Mouse (Mus musculus) inflammation-experienced regulatory T-cells, adult 6 months (primary cell): ENCODE data around the gene Rcor1. TPM values are rescaled to one million over a fixed set of nuclear protein-coding genes. Genes with fewer than 3 reads are reported as not detected.

Experiments used
- ATAC-seq: one replicate; pipeline ENCODE4 v1.8.0; 2017
- polyA plus RNA-seq, 3 experiments: library from polyadenylated mRNA; unstranded; fragments of 100-300 nt; shearing (Covaris generic); gene quantifications; one replicate each; pipeline ENCODE4 v1.2.1; 2017

Rcor1 gene
- polyA plus RNA-seq, 3 experiments from 2014 or later, result 13.6 to 19.7 (median 14.7) TPM

- no peak for ATAC-seq
Measured at GRCm38 (mm10) chr12:111134791-111135733, 95.9 kb downstream of the Rcor1 start.

GRCm38 (mm10) chr12:111135953-111136352, 96.8 kb downstream of the Rcor1 start:
- ATAC-seq, result no peak

GRCm38 (mm10) chr12:111137079-111137478, 97.9 kb downstream of the Rcor1 start:
- ATAC-seq, result no peak

- no peak for ATAC-seq
Measured at GRCm38 (mm10) chr12:111143005-111143508, 103.9 kb downstream of the Rcor1 start.

GRCm38 (mm10) chr12:111143509-111144063, 104.4 kb downstream of the Rcor1 start:
- ATAC-seq, result no peak

- ATAC-seq, result no peak
Measured at GRCm38 (mm10) chr12:111144598-111144997, 105.4 kb downstream of the Rcor1 start.

- no peak for ATAC-seq
Measured at GRCm38 (mm10) chr12:111145269-111145668, 106.1 kb downstream of the Rcor1 start.

- no peak for ATAC-seq
Measured at GRCm38 (mm10) chr12:111149495-111150235, 110.5 kb downstream of the Rcor1 start.

GRCm38 (mm10) chr12:111150236-111150596, 111.1 kb downstream of the Rcor1 start:
- no peak for ATAC-seq

- ATAC-seq, result no peak
Measured at GRCm38 (mm10) chr12:111151422-111152156, 112.4 kb downstream of the Rcor1 start.

GRCm38 (mm10) chr12:111152579-111152978, 113.4 kb downstream of the Rcor1 start:
- ATAC-seq, result no peak

- ATAC-seq, result no peak
Measured at GRCm38 (mm10) chr12:111152981-111153710, 114.0 kb downstream of the Rcor1 start.

GRCm38 (mm10) chr12:111153946-111154345, 114.8 kb downstream of the Rcor1 start:
- ATAC-seq, result no peak

- no peak for ATAC-seq
Measured at GRCm38 (mm10) chr12:111154641-111155040, 115.5 kb downstream of the Rcor1 start.

GRCm38 (mm10) chr12:111155756-111156155, 116.6 kb downstream of the Rcor1 start:
- ATAC-seq, result no peak

- ATAC-seq, result peak; percentile 86
Measured at GRCm38 (mm10) chr12:111159659-111160428, 120.7 kb downstream of the Rcor1 start.

- ATAC-seq, result no peak
Measured at GRCm38 (mm10) chr12:111160871-111161270, 121.7 kb downstream of the Rcor1 start.

GRCm38 (mm10) chr12:111161943-111162311, 122.8 kb downstream of the Rcor1 start:
- ATAC-seq, result no peak

GRCm38 (mm10) chr12:111162312-111163061, 123.3 kb downstream of the Rcor1 start:
- ATAC-seq, result no peak

- peak; percentile 53 for ATAC-seq
Measured at GRCm38 (mm10) chr12:111164310-111164751, 125.2 kb downstream of the Rcor1 start.
